Mouse (Mus musculus) hematopoietic stem cell, adult 5-6 weeks (primary cell): ENCODE data around the gene Sec31a. TPM values are rescaled to one million over a fixed set of nuclear protein-coding genes. Genes with fewer than 3 reads are reported as not detected.
"Not testable (repeated sequence)": the region's sequence is repeated elsewhere in the genome, so short reads cannot be mapped to it uniquely, and the experiment has no call there.

ENCODE experiments used
- ATAC-seq, 2 experiments: fragments of 125-278 bp in 1 of 2; replicated peaks in 1 of 2; 2 replicates each; pipeline ENCODE4 v1.8.0; 2016 to 2017; ENCODE audit warnings: inconsistent platforms in 2 of 2, mild to moderate bottlenecking in 2 of 2, moderate number of reproducible peaks in 2 of 2, low read depth in 1 of 2, moderate TSS enrichment in 1 of 2; ENCODE audit not compliant: low FRiP score in 2 of 2, poor library complexity in 2 of 2, severe bottlenecking in 2 of 2, insufficient read depth in 1 of 2, low TSS enrichment in 1 of 2
- total RNA-seq: library from RNA; stranded (forward); fragments of 172-1452, 232-1000 nt; gene quantifications from 2 replicates; pipeline ENCODE4 v1.2.3, GENCODE M21; 2017

Gene Sec31a
- total RNA-seq, result 95.9 and 134 TPM in 2 replicates

DNA sequence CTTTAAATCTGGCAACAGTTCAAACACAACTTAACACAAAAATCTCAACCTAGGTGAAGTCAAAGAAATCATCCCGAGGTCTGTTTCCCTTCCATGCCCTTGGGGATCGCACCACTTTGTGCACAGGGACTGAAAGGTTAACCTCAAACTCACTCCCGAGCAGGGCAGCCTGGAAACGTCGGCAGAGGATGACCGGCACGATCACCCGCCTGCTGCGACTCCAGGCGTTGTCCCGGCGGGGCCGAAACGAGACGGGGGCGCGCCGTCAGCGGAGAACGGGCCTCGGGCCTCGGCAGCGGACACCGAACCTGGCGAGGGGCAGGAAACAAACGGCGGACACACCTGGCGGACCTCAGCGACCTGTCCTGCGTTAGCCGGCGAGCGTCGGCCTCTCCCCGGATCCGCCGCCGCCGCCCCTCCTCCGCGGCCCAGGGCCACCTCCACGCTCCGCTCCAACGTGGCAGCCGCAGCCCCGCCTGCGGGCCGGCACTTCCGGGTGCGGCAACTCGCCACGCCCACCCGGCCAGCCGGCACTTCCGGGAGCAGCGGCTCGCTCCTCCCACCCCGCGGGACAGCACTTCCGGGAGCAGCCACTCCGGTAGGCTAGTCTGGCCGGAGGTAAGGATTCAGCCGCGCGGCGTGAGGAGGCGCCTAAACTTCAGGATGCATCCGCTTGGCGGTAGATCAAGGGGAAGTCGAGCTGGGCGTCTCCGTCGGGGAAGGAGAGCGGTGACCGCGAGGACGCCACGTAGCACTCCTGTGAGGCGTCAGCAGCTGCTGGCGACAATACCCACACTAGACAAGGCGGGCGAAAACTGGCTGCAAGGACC lies at the start of gene Sec31a:
Gene Sec31a (minus strand): TSS at position 474 of the 830 bp plus-strand sequence.
- ATAC-seq, result peak; percentile 96 to 97

DNA sequence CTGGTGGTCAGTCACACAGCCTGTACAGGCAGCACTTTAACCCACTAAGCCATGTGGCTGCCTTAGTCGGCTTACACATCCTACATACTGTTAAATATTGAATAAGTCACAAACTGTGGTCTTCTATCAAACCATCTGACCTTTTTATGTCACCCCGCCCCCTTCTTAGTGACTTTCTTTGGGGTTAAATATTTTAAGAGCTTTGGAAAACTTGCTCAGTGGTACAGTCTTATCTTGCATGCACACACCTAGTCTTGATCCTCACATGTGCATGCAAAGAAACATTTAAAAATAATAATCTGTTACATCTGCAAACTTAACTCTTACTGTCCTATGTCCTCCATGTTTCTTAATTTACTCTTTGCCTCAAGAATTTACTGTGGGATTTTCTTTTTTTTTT lies 46.3 kb upstream of the Sec31a start:
- ATAC-seq, result no peak

- no peak for ATAC-seq
Observed at GRCm38 (mm10) chr5:100461526-100461925, 45.5 kb upstream of the Sec31a start.

DNA sequence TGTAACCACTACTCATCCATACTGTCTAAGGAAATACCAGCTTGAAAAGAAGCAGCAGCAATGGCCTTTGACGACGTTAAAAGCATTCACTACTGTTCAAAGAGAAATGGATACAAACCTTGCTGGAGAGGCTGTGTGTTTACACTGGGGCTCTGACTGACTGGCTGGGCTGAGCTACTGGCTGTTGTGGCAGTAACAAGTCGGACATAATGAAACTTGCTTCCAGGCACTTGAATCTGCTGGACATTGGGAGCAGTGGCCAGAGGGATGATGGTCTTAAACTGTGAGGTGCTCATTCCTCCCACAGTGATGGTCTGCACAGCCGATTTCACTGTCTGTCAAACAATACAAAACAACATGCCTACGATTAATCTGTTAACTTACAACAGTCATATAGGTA lies 43.4 kb upstream of the Sec31a start:
- ATAC-seq, result no peak

DNA sequence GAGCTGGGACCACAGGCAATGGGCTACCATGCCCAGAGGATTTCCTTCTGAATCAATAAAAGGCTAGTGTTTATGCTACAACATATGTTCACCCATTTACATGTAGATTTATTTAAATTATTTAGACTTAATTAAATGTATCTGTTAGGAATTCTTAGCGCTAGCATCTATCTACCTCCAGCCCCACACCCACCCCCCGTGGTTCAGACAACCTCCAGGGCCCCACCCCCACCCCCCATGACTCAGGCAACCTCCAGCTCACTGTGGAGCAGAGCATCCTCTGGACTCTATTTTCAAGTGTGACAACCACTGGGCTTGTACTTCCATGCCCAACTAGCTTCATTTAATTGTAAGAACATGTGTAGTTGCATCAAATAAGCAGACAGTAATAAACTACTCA lies 35.8 kb upstream of the Sec31a start:
- ATAC-seq, result no peak

GRCm38 (mm10) chr5:100438796-100439195 lies 22.8 kb upstream of the Sec31a start:
- ATAC-seq, result no peak

- no peak for ATAC-seq
Observed at GRCm38 (mm10) chr5:100437917-100438316, 21.9 kb upstream of the Sec31a start.

DNA sequence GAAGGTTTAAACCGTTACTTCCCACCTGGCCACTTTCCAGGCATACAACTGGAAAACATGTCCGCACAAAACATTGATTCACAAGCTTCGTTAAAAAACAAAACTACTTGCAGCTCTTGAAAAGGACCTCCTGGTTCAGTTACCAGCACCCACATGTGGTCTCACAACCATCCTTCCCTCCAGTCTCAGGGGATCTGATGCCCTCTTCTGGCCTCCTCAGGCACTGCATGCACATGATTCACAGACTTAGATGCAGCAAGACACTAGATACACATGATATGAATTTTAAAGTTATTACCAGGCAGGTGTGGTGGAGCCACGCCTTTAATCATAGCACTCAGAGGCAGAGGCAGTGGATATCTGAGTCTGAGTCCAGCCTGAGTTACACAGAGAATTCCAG lies 21.1 kb upstream of the Sec31a start:
- ATAC-seq, result no peak

GRCm38 (mm10) chr5:100430966-100431365 lies 14.9 kb upstream of the Sec31a start:
- no peak for ATAC-seq

DNA sequence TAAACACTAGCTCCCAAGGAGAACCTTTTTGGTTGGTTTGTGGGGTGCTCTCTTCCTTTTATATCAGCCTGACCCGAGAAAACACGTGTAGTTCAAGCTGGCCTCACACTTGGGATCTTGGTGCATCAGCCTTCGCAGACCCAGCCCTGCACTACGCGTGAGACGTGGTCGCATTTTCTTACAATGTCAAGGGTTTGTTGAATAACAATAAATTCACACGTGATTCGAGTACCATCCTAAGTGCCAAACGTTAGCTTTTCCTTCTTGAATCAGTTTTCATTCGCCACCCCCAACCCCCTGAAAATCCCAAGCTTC lies 14.0 kb upstream of the Sec31a start:
- ATAC-seq, result no peak

DNA sequence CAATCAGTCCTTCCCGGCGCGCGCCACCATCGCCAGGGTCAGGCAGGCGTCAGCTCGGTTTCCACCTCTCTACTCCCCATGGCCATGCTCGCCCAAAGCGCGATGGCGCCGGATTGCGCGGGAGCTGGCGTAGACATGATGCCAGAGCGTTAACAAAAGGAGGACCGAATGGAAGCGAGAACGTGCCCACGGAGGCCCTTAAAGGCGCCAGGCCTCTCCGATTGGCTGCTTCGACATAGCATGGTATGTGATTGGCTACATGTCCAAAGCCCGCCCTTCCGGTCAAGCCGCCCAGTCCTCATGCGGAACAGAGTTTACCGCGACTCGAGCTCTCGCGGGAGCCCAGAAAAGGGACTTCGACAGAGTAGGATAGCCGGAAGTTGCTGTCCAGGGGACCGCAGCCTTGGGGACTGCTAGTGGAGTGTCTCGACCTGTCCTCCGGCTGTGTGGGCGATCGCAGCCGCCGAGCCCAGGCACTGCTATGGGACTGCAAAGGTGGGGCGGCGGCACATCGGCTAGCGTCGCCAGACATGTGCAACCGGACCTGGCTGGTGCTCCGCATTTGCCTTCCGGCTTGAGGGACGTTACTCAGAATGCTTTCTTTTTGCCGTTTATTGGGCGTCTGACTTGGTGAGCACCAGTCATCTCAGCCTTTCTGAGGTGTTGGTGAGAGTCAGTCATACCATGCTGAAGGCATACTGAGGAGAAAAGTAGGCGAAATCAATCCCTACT lies 13.5 kb upstream of the Sec31a start:
- ATAC-seq, result peak; percentile 98 to 99

DNA sequence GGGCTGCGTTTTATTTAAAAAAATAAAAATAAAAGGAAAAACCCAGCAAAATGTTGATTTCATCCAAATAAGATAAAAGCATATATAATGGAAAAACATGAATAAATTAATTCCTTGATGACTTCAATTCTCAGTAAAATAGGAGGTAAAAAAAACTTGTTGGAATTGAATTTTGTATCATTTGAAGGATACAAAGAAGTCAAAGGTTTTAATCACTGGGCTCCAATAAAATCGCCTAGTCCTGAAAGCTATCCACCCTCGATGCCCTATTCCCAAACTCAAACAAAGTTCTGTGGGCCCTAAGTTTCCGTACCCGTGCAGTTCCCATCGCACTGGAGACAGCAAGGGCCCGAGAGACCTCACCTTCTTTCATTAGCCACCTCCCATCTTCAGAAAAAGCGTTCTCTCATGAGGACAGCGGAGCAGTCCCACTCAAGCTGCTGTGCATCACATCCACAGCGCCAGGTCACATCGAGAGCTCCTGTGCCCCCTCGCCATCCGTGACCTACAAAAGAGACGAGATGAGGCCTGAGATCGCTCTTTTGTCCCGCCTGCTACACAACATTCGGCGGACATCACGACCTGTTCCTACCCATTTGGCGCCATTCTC lies 12.8 kb upstream of the Sec31a start:
- peak; percentile 19 to 41; a peak in 3 of 4 replicates for ATAC-seq

GRCm38 (mm10) chr5:100428031-100428733 lies 12.1 kb upstream of the Sec31a start:
- ATAC-seq, result no peak

DNA sequence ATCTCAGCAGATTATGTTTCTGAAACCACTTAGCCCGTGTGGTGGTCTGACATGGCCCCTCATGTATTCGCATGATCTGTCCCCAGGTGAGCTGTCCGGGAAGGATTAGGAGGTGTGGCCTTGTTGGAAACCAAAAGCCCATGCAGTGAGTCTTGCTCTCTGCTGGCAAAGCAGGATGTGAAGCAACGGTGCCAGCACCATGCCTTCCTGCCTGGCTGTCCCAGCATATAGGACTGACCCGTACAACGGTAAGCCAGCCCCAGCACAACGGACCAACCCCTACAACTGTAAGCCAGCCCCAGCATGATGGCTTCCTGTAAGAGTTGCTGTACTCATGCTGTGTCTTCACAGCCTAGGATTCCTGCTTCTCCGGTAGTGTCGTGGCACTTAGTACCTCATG lies 11.2 kb upstream of the Sec31a start:
- no peak for ATAC-seq

- ATAC-seq, result not testable (repeated sequence)
Observed at GRCm38 (mm10) chr5:100425823-100426222, 9.8 kb upstream of the Sec31a start.

DNA sequence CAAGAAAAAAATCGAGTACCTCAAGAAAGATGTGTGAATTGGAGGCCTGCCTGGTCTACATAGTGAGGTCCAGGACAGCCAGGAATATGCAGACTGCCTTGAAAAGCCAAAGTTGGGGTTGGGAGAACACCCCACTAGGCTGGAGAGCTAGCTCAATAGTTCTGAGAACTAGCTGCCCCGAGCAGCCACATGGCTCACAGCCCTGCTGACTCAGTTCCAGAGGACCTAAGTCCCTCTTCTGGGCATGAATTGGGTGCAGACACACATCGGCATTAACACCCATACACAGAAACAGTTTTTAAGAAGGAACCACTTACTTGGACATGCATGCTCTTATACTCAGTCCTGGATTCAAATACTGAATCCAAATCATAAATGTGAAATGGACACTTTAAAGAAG lies 8.2 kb upstream of the Sec31a start:
- ATAC-seq, result no peak

DNA sequence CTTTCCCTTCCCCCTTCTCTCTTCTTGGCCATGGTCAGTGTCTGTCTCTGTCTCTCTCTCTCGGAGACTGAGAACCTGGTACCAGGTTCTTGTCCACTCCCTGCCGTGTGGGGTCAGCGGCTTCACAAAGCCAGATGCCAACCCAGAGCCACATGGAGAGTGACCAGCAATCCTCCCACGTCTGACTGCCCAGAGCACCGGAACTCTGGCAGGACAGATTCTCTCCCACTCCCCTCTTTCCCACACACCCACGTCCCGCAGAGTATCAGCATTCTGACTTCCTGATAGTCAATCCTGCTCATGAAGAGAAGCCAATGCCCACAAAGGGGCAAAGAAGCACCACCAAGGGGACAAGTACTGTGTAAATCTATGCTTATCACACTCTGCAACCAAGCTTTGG lies 7.6 kb upstream of the Sec31a start:
- no peak for ATAC-seq

DNA sequence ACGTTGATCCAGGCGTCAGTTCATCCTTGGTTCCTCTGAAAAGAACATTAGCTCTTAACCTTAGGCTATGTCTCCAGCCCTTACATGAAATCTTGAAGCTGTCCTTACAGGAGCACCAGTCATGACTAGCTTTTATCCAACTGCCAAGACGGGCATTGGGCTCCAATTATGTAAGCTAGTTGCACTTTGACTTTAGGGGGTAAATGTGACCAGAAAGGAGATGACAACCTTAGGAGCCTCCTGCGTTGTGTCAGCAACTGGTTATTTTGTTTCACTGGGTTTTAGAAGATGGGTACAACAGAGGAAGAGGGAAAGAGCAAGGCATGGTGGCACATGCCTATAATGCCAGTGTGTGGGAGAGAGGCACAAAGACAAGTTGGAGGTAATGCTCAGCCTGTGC lies 2.8 kb upstream of the Sec31a start:
- ATAC-seq, result no peak
